Mouse (Mus musculus) lung, embryonic 16.5 days (tissue): ENCODE data around the gene Tsga10ip. TPM values are rescaled to one million over a fixed set of nuclear protein-coding genes. Genes with fewer than 3 reads are reported as not detected.
A peak's percentile ranks its signal among the peaks of the same experiment; 100 is the strongest.

Source experiments
- ATAC-seq: fragments of 200-750 bp; cut with Nextera tagmentation; 2 replicates; pipeline ENCODE4 v1.8.0; 2017; ENCODE audit warnings: low read depth, mild to moderate bottlenecking, moderate library complexity
- H3K27ac ChIP-seq: fragments of 300-500 bp; sonication (generic); 2 replicates; pipeline ENCODE4 v1.5.1; 2014; ENCODE audit warnings: mild to moderate bottlenecking, control low read depth, low read length
- H3K27me3 ChIP-seq: fragments of 300-500 bp; sonication (generic); 2 replicates; pipeline ENCODE4 v1.6.1; 2014; ENCODE audit warnings: low read depth, low read length, mixed read lengths; ENCODE audit not compliant: control insufficient read depth, insufficient read depth
- H3K36me3 ChIP-seq: fragments of 300-500 bp; sonication (generic); 2 replicates; pipeline ENCODE4 v1.6.1; 2014; ENCODE audit warnings: low read length; ENCODE audit not compliant: control insufficient read depth, insufficient read depth
- H3K4me1 ChIP-seq: fragments of 300-500 bp; sonication (generic); replicated peaks from 2 replicates; pipeline ENCODE4 v1.6.1; 2014; ENCODE audit warnings: low read length, mixed read lengths; ENCODE audit not compliant: control insufficient read depth, insufficient read depth
- H3K4me2 ChIP-seq: fragments of 300-500 bp; sonication (generic); 2 replicates; pipeline ENCODE4 v1.6.1; 2014; ENCODE audit warnings: low read depth, low read length, control low read depth
- H3K4me3 ChIP-seq: fragments of 300-500 bp; sonication (generic); 2 replicates; pipeline ENCODE4 v1.5.1; 2014; ENCODE audit warnings: mild to moderate bottlenecking, low read length, control low read depth
- H3K9ac ChIP-seq: fragments of 300-500 bp; sonication (generic); 2 replicates; pipeline ENCODE4 v1.6.1; 2014; ENCODE audit warnings: low read length, control low read depth
- H3K9me3 ChIP-seq: fragments of 300-500 bp; sonication (generic); 2 replicates; pipeline ENCODE4 v1.6.1; 2016; ENCODE audit warnings: low read length; ENCODE audit not compliant: control insufficient read depth
- WGBS: fragments of 180-500 bp; shearing (Covaris S2); extraction: QIAGEN DNeasy Blood & Tissue Kit; methylation state at CpG from one replicate; pipeline ENCODE4 v1.1.7; 2014; 5-methylcytosine and 5-hydroxymethylcytosine counted together
- polyA plus RNA-seq: library from polyadenylated mRNA; unstranded; fragments of >200 nt; fragmentation: Nextera tagmentation; extraction: Ambion mirVana; gene quantifications from 2 replicates; pipeline ENCODE4 v1.2.1, GENCODE M21; 2015

The Tsga10ip gene
- polyA plus RNA-seq, 1 experiment from 2014 or later, result 1.3 TPM

GRCm38 (mm10) chr19:5388011-5388441, 14.3 kb downstream of the Tsga10ip start:
- Histone ChIP-seq H3K4me3 (peak overlapping the region; percentile 99), H3K9me3 (no peaks in the 10 kb centered on the region), H3K9ac (peak overlapping the region; percentile 96), H3K36me3 (peaks cover 15% of the 10 kb centered on the region), H3K4me2 (peak overlapping the region; percentile 73), H3K27me3 (no peaks in the 10 kb centered on the region), H3K4me1 (peaks cover 26% of the 10 kb centered on the region), H3K27ac (peak overlapping the region; percentile 86)
- peak; percentile 31; the same call in 1 of the 2 replicates for ATAC-seq
- WGBS, result under 1% methylated on average over 41 of the region's 43 CpGs

GRCm38 (mm10) chr19:5384715-5385114, 17.6 kb downstream of the Tsga10ip start:
- Histone ChIP-seq H3K4me2 (no peak overlapping the region), H3K4me1 (peaks cover 16% of the 10 kb centered on the region), H3K9ac (no peak overlapping the region), H3K27ac (no peak overlapping the region), H3K27me3 (no peaks in the 10 kb centered on the region), H3K9me3 (no peaks in the 10 kb centered on the region), H3K36me3 (peaks cover 44% of the 10 kb centered on the region), H3K4me3 (no peak overlapping the region)
- 91% methylated on average over 8 of the region's 8 CpGs for WGBS
- ATAC-seq, result no peak

- Histone ChIP-seq H3K9ac (no peak overlapping the region), H3K36me3 (peaks cover 54% of the 10 kb centered on the region), H3K27me3 (no peaks in the 10 kb centered on the region), H3K27ac (no peak overlapping the region), H3K4me2 (no peak overlapping the region), H3K9me3 (no peaks in the 10 kb centered on the region), H3K4me3 (no peak overlapping the region), H3K4me1 (peaks cover 9% of the 10 kb centered on the region)
- no peak for ATAC-seq
- 89% methylated on average over 12 of the region's 12 CpGs for WGBS
These were observed 19.0 kb downstream of the Tsga10ip start for GRCm38 (mm10) chr19:5383326-5383725.

- Histone ChIP-seq H3K4me2 (no peak overlapping the region), H3K9me3 (no peaks in the 10 kb centered on the region), H3K4me3 (no peak overlapping the region), H3K27ac (no peak overlapping the region), H3K9ac (no peak overlapping the region), H3K4me1 (no peaks in the 10 kb centered on the region), H3K27me3 (no peaks in the 10 kb centered on the region), H3K36me3 (peaks cover 46% of the 10 kb centered on the region)
- no peak for ATAC-seq
- 86% methylated on average over 1 of the region's 1 CpGs for WGBS
These were observed 24.9 kb downstream of the Tsga10ip start for GRCm38 (mm10) chr19:5377446-5377845.

- no peaks in the 10 kb centered on the region for H3K9me3 ChIP-seq
- no peak overlapping the region for H3K27ac ChIP-seq
- no peaks in the 10 kb centered on the region for H3K4me1 ChIP-seq
- no peak overlapping the region for H3K4me2 ChIP-seq
- 68% methylated on average over 4 of the region's 4 CpGs for WGBS
- H3K36me3 ChIP-seq, result peaks cover 44% of the 10 kb centered on the region
- no peak overlapping the region for H3K4me3 ChIP-seq
- H3K9ac ChIP-seq, result no peak overlapping the region
- ATAC-seq, result no peak
- H3K27me3 ChIP-seq, result no peaks in the 10 kb centered on the region
These were observed 27.6 kb downstream of the Tsga10ip start for GRCm38 (mm10) chr19:5374748-5375147.

- Histone ChIP-seq H3K9ac (no peak overlapping the region), H3K27ac (no peak overlapping the region), H3K36me3 (peaks cover 43% of the 10 kb centered on the region), H3K4me2 (no peak overlapping the region), H3K9me3 (no peaks in the 10 kb centered on the region), H3K4me3 (no peak overlapping the region), H3K27me3 (no peaks in the 10 kb centered on the region), H3K4me1 (no peaks in the 10 kb centered on the region)
- no peak for ATAC-seq
- 77% methylated on average over 4 of the region's 4 CpGs for WGBS
These were observed 28.1 kb downstream of the Tsga10ip start for GRCm38 (mm10) chr19:5374177-5374576.

- 95% methylated on average over 7 of the region's 7 CpGs for WGBS
- no peak for ATAC-seq
- Histone ChIP-seq H3K9me3 (no peaks in the 10 kb centered on the region), H3K4me1 (peaks cover 5% of the 10 kb centered on the region), H3K4me2 (no peak overlapping the region), H3K9ac (no peak overlapping the region), H3K36me3 (peaks cover 38% of the 10 kb centered on the region), H3K27me3 (no peaks in the 10 kb centered on the region), H3K4me3 (no peak overlapping the region), H3K27ac (no peak overlapping the region)
These were observed 29.6 kb downstream of the Tsga10ip start for GRCm38 (mm10) chr19:5372724-5373123.

- no peak overlapping the region for H3K4me2 ChIP-seq
- peaks cover 38% of the 10 kb centered on the region for H3K36me3 ChIP-seq
- no peaks in the 10 kb centered on the region for H3K9me3 ChIP-seq
- peaks cover 8% of the 10 kb centered on the region for H3K4me1 ChIP-seq
- H3K9ac ChIP-seq, result no peak overlapping the region
- H3K27ac ChIP-seq, result no peak overlapping the region
- 82% methylated on average over 3 of the region's 3 CpGs for WGBS
- H3K27me3 ChIP-seq, result no peaks in the 10 kb centered on the region
- ATAC-seq, result no peak
- no peak overlapping the region for H3K4me3 ChIP-seq
These were observed 31.4 kb downstream of the Tsga10ip start for GRCm38 (mm10) chr19:5370932-5371331.

GRCm38 (mm10) chr19:5367455-5367854, 34.9 kb downstream of the Tsga10ip start:
- peaks cover 44% of the 10 kb centered on the region for H3K36me3 ChIP-seq
- H3K4me2 ChIP-seq, result peak overlapping the region; percentile 87
- no peaks in the 10 kb centered on the region for H3K9me3 ChIP-seq
- H3K4me1 ChIP-seq, result peaks cover 14% of the 10 kb centered on the region
- H3K4me3 ChIP-seq, result peak overlapping the region; percentile 92
- H3K9ac ChIP-seq, result peak overlapping the region; percentile 92
- H3K27ac ChIP-seq, result peak overlapping the region; percentile 97
- H3K27me3 ChIP-seq, result no peaks in the 10 kb centered on the region
- ATAC-seq, result no peak
- 9% methylated on average over 11 of the region's 11 CpGs for WGBS

- ATAC-seq, result no peak
- peaks cover 40% of the 10 kb centered on the region for H3K36me3 ChIP-seq
- peak within 1 kb of the TSS; percentile 97 for H3K27ac ChIP-seq
- H3K27me3 ChIP-seq, result no peaks in the 10 kb centered on the region
- WGBS, result 0% methylated on average over 33 of the region's 33 CpGs
- no peaks in the 10 kb centered on the region for H3K9me3 ChIP-seq
- H3K4me2 ChIP-seq, result peak within 1 kb of the TSS; percentile 87
- H3K4me3 ChIP-seq, result peak within 1 kb of the TSS; percentile 92
- peaks cover 14% of the 10 kb centered on the region for H3K4me1 ChIP-seq
- peak within 1 kb of the TSS; percentile 92 for H3K9ac ChIP-seq
These were observed 35.3 kb downstream of the Tsga10ip start, which contains the start of gene Banf1 for GRCm38 (mm10) chr19:5367053-5367359. Banf1 (minus strand) TSS chr19:5367168.
